Mouse (Mus musculus): Measurements from ENCODE around the gene Selenoh.

DNA sequence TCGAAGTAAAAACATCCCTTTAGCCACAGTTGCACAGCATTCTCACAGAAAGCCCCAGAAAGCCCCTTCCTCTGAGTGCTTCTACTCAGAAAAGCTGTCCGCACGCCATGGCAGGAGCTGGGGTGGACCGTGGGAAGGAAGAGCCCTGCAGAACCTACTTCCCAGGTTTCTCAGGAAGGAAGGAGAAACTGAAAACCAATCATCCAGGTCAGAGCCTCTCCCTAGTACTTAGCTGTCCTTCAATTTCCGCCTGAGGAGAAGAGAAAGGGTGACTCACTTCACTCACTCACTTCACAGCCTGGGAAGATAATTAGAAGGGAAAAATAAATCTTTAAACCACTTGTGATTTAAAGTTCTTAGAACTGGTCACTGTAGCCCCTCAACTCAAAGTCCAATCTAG lies 33.8 kb upstream of the Selenoh start:
- TF ChIP-seq POLR2A (IDR thresholded peaks at IDR 0.05; ENCODE audit: insufficient read depth, low read depth, low read length) (no peak), CTCF (IDR thresholded peaks at IDR 0.05) (no peak), EP300 (IDR thresholded peaks at IDR 0.05; ENCODE audit: insufficient read depth, low read depth, low read length) (no peak)

All from heart, adult 2 months (tissue).